ENCODE assay signal across 13 mouse cellular contexts in genomic region chr8:105303874-105304273, GRCm38 (mm10). TPM values are rescaled to one million over a fixed set of nuclear protein-coding genes. Genes with fewer than 3 reads are reported as not detected.
DNase-seq lines count a peak whose midpoint lies in the region; ATAC-seq and TF ChIP-seq lines count a peak whose summit lies in the region.
"Had no signal": no experiment of that assay in that cellular context is flagged by ENCODE, and none has a peak within 500 bp of the region (broad histone marks: within the 10 kb centered on the region; RNA-seq: fewer than 3 reads in every experiment).

No protein-coding gene starts in this region.

- 50% methylated on average over 9 of the region's 9 CpGs for WGBS in heart, embryonic 15.5 days
- WGBS in lung, embryonic 16.5 days = 54% methylated on average over 9 of the region's 9 CpGs
- 59% methylated on average over 9 of the region's 9 CpGs for WGBS in lung, adult 2 months
- WGBS in liver, embryonic 13.5 days (ENCODE audit: insufficient replicate concordance) = 88% methylated on average over 9 of the region's 9 CpGs

- peaks cover 38% of the 10 kb centered on the region for H3K4me1 ChIP-seq in heart, embryonic 15.5 days (replicated peaks)
- peaks cover 25% of the 10 kb centered on the region for H3K4me1 ChIP-seq in lung, embryonic 16.5 days (replicated peaks; ENCODE audit: control insufficient read depth, insufficient read depth, low read length)
- H3K4me1 ChIP-seq in lung, adult 2 months (ENCODE audit: control insufficient read depth, insufficient read depth, low read length) = peaks cover 6% of the 10 kb centered on the region
- peaks cover 77% of the 10 kb centered on the region for H3K4me1 ChIP-seq in liver, embryonic 13.5 days (replicated peaks)

- H3K9ac ChIP-seq in heart, embryonic 15.5 days = no peak overlapping the region
- H3K9ac ChIP-seq in lung, embryonic 16.5 days (ENCODE audit: low read length) = no peak overlapping the region
- H3K9ac ChIP-seq in liver, embryonic 13.5 days = peak overlapping the region; percentile 23; the same call in 1 of the 2 replicates
- H3K9ac ChIP-seq: forebrain, embryonic 15.5 days had no signal

- H3K9me3 ChIP-seq in heart, embryonic 15.5 days (replicated peaks) = no peaks in the 10 kb centered on the region
- no peaks in the 10 kb centered on the region for H3K9me3 ChIP-seq in lung, embryonic 16.5 days (ENCODE audit: control insufficient read depth, low read length)
- H3K9me3 ChIP-seq in liver, embryonic 13.5 days (replicated peaks) = no peaks in the 10 kb centered on the region
- H3K9me3 ChIP-seq: forebrain, embryonic 15.5 days had no signal

- TF ChIP-seq CTCF in lung, adult 2 months (IDR thresholded peaks at IDR 0.05; ENCODE audit: insufficient read depth, low read length) = no peak

- peak overlapping the region; percentile 68 for H3K27ac ChIP-seq in heart, embryonic 15.5 days
- 0 out of 2 replicates have a peak overlapping the region, but pooled peaks have one; percentile 19 for H3K27ac ChIP-seq in lung, embryonic 16.5 days (ENCODE audit: low read length)
- peak overlapping the region; percentile 97 for H3K27ac ChIP-seq in liver, embryonic 13.5 days
- H3K27ac ChIP-seq: forebrain, embryonic 15.5 days had no signal

- no peak overlapping the region for H3K4me3 ChIP-seq in heart, embryonic 15.5 days
- no peak overlapping the region for H3K4me3 ChIP-seq in lung, embryonic 16.5 days (ENCODE audit: low read length)
- H3K4me3 ChIP-seq in lung, adult 2 months (replicated peaks; ENCODE audit: extremely low read depth, low read depth, low read length) = no peak overlapping the region
- H3K4me3 ChIP-seq in liver, embryonic 13.5 days (replicated peaks) = peak overlapping the region; percentile 20; the same call in 1 of the 2 replicates
- H3K4me3 ChIP-seq: forebrain, embryonic 15.5 days had no signal

- DNase-seq in heart, adult 9 months (ENCODE audit: low spot score in 2 of 2) = no peak
- DNase-seq in lung, adult 2 months = no peak
- DNase-seq in Muller cell, postnatal 12 days (ENCODE audit: inconsistent ontology term) = peak; percentile 71
- DNase-seq in liver, embryonic 13.5 days = no peak
- no peak for DNase-seq in spleen, postnatal 36 days (ENCODE audit: low spot score in 2 of 2)
- DNase-seq: embryo, embryonic 11 days; gastrocnemius, postnatal 36 days; kidney, postnatal 36 days; right cerebral cortex, postnatal 14 days; thymus, postnatal 4 days had no signal

- ATAC-seq in heart, embryonic 15.5 days (replicated peaks; ENCODE audit: insufficient number of reproducible peaks, insufficient read depth, low FRiP score, low read depth) = no peak
- no peak for ATAC-seq in lung, embryonic 16.5 days (ENCODE audit: low read depth)
- no peak for ATAC-seq in liver, embryonic 13.5 days (ENCODE audit: low read depth)

- TF ChIP-seq POLR2A in lung, adult 2 months (IDR thresholded peaks at IDR 0.05; ENCODE audit: borderline replicate concordance, extremely low read depth, low read depth, low read length) = no peak

- peaks cover 47% of the 10 kb centered on the region for H3K36me3 ChIP-seq in heart, embryonic 15.5 days
- peaks cover 40% of the 10 kb centered on the region for H3K36me3 ChIP-seq in lung, embryonic 16.5 days (ENCODE audit: control insufficient read depth, insufficient read depth, low read length)
- H3K36me3 ChIP-seq in liver, embryonic 13.5 days = peaks cover 95% of the 10 kb centered on the region

- no peak overlapping the region for H3K4me2 ChIP-seq in heart, embryonic 15.5 days
- H3K4me2 ChIP-seq in lung, embryonic 16.5 days (ENCODE audit: low read depth, low read length) = no peak overlapping the region
- peak overlapping the region; percentile 95 for H3K4me2 ChIP-seq in liver, embryonic 13.5 days
- H3K4me2 ChIP-seq: forebrain, embryonic 15.5 days had no signal

- H3K27me3 ChIP-seq in heart, embryonic 15.5 days = no peaks in the 10 kb centered on the region
- no peaks in the 10 kb centered on the region for H3K27me3 ChIP-seq in lung, embryonic 16.5 days (ENCODE audit: control insufficient read depth, insufficient read depth, low read depth, low read length)
- H3K27me3 ChIP-seq in liver, embryonic 13.5 days = no peaks in the 10 kb centered on the region
- H3K27me3 ChIP-seq: forebrain, embryonic 15.5 days had no signal

RNA-seq across cellular contexts. Expression of gene Elmo3, which starts 1.5 kb away (rescaled TPM):
- 2.3 and 4.6 TPM in 2 replicates for polyA plus RNA-seq in heart, embryonic 15.5 days (2015; fragmentation: Nextera tagmentation; extraction: Ambion mirVana)
- 14.8 and 15.6 TPM in 2 replicates for polyA plus RNA-seq in lung, embryonic 16.5 days (2015; fragmentation: Nextera tagmentation; extraction: Ambion mirVana)
- polyA plus RNA-seq in lung, adult 2 months (2012; rRNA removed) = 39.2 and 50.3 TPM in 2 replicates
- 2.1 and 2.8 TPM in 2 replicates for polyA plus RNA-seq in liver, embryonic 13.5 days (2015; fragmentation: Nextera tagmentation; extraction: Ambion mirVana)

RNA-seq across cellular contexts. Expression of gene E2f4, which starts 6.4 kb away (rescaled TPM):
- 38.3 and 61.5 TPM in 2 replicates for polyA plus RNA-seq in heart, embryonic 15.5 days (2015; fragmentation: Nextera tagmentation; extraction: Ambion mirVana)
- 69.1 and 76.2 TPM in 2 replicates for polyA plus RNA-seq in lung, embryonic 16.5 days (2015; fragmentation: Nextera tagmentation; extraction: Ambion mirVana)
- 109 and 127 TPM in 2 replicates for polyA plus RNA-seq in lung, adult 2 months (2012; rRNA removed)
- polyA plus RNA-seq in liver, embryonic 13.5 days (2015; fragmentation: Nextera tagmentation; extraction: Ambion mirVana) = 187 and 232 TPM in 2 replicates

RNA-seq across cellular contexts. Expression of gene Exoc3l, which starts 8.0 kb away (rescaled TPM):
- 12.3 and 14.2 TPM in 2 replicates for polyA plus RNA-seq in heart, embryonic 15.5 days (2015; fragmentation: Nextera tagmentation; extraction: Ambion mirVana)
- 34.4 and 35.5 TPM in 2 replicates for polyA plus RNA-seq in lung, embryonic 16.5 days (2015; fragmentation: Nextera tagmentation; extraction: Ambion mirVana)
- polyA plus RNA-seq in lung, adult 2 months (2012; rRNA removed) = 49.2 and 57.5 TPM in 2 replicates
- 6.2 and 6.7 TPM in 2 replicates for polyA plus RNA-seq in liver, embryonic 13.5 days (2015; fragmentation: Nextera tagmentation; extraction: Ambion mirVana)

RNA-seq across cellular contexts. Expression of gene 4931428F04Rik, which starts 14.2 kb away (rescaled TPM):
- polyA plus RNA-seq in heart, embryonic 15.5 days (2015; fragmentation: Nextera tagmentation; extraction: Ambion mirVana) = 4.9 and 6.7 TPM in 2 replicates
- 8.3 and 9.5 TPM in 2 replicates for polyA plus RNA-seq in lung, embryonic 16.5 days (2015; fragmentation: Nextera tagmentation; extraction: Ambion mirVana)
- polyA plus RNA-seq in lung, adult 2 months (2012; rRNA removed) = 4.2 and 6.0 TPM in 2 replicates
- polyA plus RNA-seq in liver, embryonic 13.5 days (2015; fragmentation: Nextera tagmentation; extraction: Ambion mirVana) = 0.60 and 1.1 TPM in 2 replicates

RNA-seq across cellular contexts. Expression of gene Lrrc29, which starts 22.2 kb away (rescaled TPM):
- 0.62 and 1.0 TPM in 2 replicates for polyA plus RNA-seq in heart, embryonic 15.5 days (2015; fragmentation: Nextera tagmentation; extraction: Ambion mirVana)
- 2.1 and 2.6 TPM in 2 replicates for polyA plus RNA-seq in lung, embryonic 16.5 days (2015; fragmentation: Nextera tagmentation; extraction: Ambion mirVana)
- 7.6 and 13.2 TPM in 2 replicates for polyA plus RNA-seq in lung, adult 2 months (2012; rRNA removed)
- polyA plus RNA-seq in liver, embryonic 13.5 days (2015; fragmentation: Nextera tagmentation; extraction: Ambion mirVana) = 9.4 and 9.5 TPM in 2 replicates

Comparison
In these comparisons a context has a peak if more than half of its experiments do, and no peak if none do; other contexts are left out.
1. H3K27ac ChIP-seq: peak in every context shown above with its lines; median percentile 97 in liver, embryonic 13.5 days; 68 in heart, embryonic 15.5 days; 19 in lung, embryonic 16.5 days.